Mouse (Mus musculus): Measurements from ENCODE around the gene Aldh3b3. TPM values are rescaled to one million over a fixed set of nuclear protein-coding genes. Genes with fewer than 3 reads are reported as not detected.

Aldh3b3 gene
- total RNA-seq, 2 experiments from 2014 or later, result 0.60 to 1.1 TPM

GRCm38 (mm10) chr19:3997231-3997630 lies 38.8 kb downstream of the Aldh3b3 start:
- no peak for DNase-seq (ENCODE audit: low spot score)

GRCm38 (mm10) chr19:3998335-3998734 lies 39.9 kb downstream of the Aldh3b3 start:
- no peak for DNase-seq (ENCODE audit: low spot score)
- intact Hi-C loops (cut with DNase I), result no loop called here

More at GRCm38 (mm10) chr19:3997231-3997630, 38.8 kb downstream of the Aldh3b3 start:
- intact Hi-C loops (cut with DNase I), result no loop called here

GRCm38 (mm10) chr19:3999121-3999730 lies 40.8 kb downstream of the Aldh3b3 start:
- intact Hi-C loops (cut with DNase I), result no loop called here
- DNase-seq (ENCODE audit: low spot score), result no peak

GRCm38 (mm10) chr19:4000119-4000900 lies 41.9 kb downstream of the Aldh3b3 start, which contains the start of the genes Nudt8 and Gm49405:
TSS of gene Nudt8 (plus strand) at chr19:4000580.
TSS of gene Gm49405 (plus strand) at chr19:4000626.
- intact Hi-C loops (cut with DNase I), result loop anchor here (1.0 kb wide), 1 partner anchor 12 kb away; the partner anchor contains the start of gene Ndufv1
- peak; percentile 96 for DNase-seq (ENCODE audit: low spot score)

- intact Hi-C loops (cut with DNase I), result loop anchor here (1.0 kb wide), 1 partner anchor 11 kb away; the partner anchor contains the start of gene Ndufv1
- no peak for DNase-seq (ENCODE audit: low spot score)
These were observed 42.6 kb downstream of the Aldh3b3 start for GRCm38 (mm10) chr19:4000949-4001525.

- intact Hi-C loops (cut with DNase I), result no loop called here
- DNase-seq (ENCODE audit: low spot score), result no peak
These were observed 43.3 kb downstream of the Aldh3b3 start for GRCm38 (mm10) chr19:4001752-4002151.

GRCm38 (mm10) chr19:4003112-4003511 lies 44.7 kb downstream of the Aldh3b3 start, which contains the start of gene Doc2g:
TSS of gene Doc2g (plus strand) at chr19:4003313.
- intact Hi-C loops (cut with DNase I), result no loop called here
- DNase-seq (ENCODE audit: low spot score), result no peak

GRCm38 (mm10) chr19:4003641-4004040 lies 45.2 kb downstream of the Aldh3b3 start:
- intact Hi-C loops (cut with DNase I), result no loop called here
- DNase-seq (ENCODE audit: low spot score), result no peak

GRCm38 (mm10) chr19:4004331-4004730 lies 45.9 kb downstream of the Aldh3b3 start:
- intact Hi-C loops (cut with DNase I), result no loop called here
- no peak for DNase-seq (ENCODE audit: low spot score)

GRCm38 (mm10) chr19:4005091-4005490 lies 46.6 kb downstream of the Aldh3b3 start:
- DNase-seq (ENCODE audit: low spot score), result no peak
- intact Hi-C loops (cut with DNase I), result no loop called here

GRCm38 (mm10) chr19:4005971-4006370 lies 47.5 kb downstream of the Aldh3b3 start:
- intact Hi-C loops (cut with DNase I), result no loop called here
- no peak for DNase-seq (ENCODE audit: low spot score)

- no peak for DNase-seq (ENCODE audit: low spot score)
- intact Hi-C loops (cut with DNase I), result no loop called here
These were observed 52.6 kb downstream of the Aldh3b3 start for GRCm38 (mm10) chr19:4011086-4011485.

GRCm38 (mm10) chr19:4012432-4013022 lies 54.1 kb downstream of the Aldh3b3 start, which contains the start of gene Ndufv1:
TSS of gene Ndufv1 (minus strand) at chr19:4012806.
- DNase-seq (ENCODE audit: low spot score), result peak; percentile 96
- intact Hi-C loops (cut with DNase I), result loop anchor here (1.0 kb wide), 2 partner anchors 12 to 66 kb away; partner anchors contain the start of genes Gm49405 and Nudt8

GRCm38 (mm10) chr19:4013066-4013465 lies 54.6 kb downstream of the Aldh3b3 start:
- intact Hi-C loops (cut with DNase I), result no loop called here
- no peak for DNase-seq (ENCODE audit: low spot score)

GRCm38 (mm10) chr19:4014802-4015201 lies 56.4 kb downstream of the Aldh3b3 start:
- DNase-seq (ENCODE audit: low spot score), result no peak
- intact Hi-C loops (cut with DNase I), result loop anchor here (5.0 kb wide), 1 partner anchor 212 kb away; no protein-coding TSS in a partner anchor

GRCm38 (mm10) chr19:4015635-4016034 lies 57.2 kb downstream of the Aldh3b3 start:
- intact Hi-C loops (cut with DNase I), result loop anchor here (5.0 kb wide), 1 partner anchor 212 kb away; no protein-coding TSS in a partner anchor
- no peak for DNase-seq (ENCODE audit: low spot score)

GRCm38 (mm10) chr19:4017921-4018587 lies 59.6 kb downstream of the Aldh3b3 start:
- intact Hi-C loops (cut with DNase I), result loop anchor here (5.0 kb wide), 1 partner anchor 209 kb away; no protein-coding TSS in a partner anchor
- no peak for DNase-seq (ENCODE audit: low spot score)

- peak; percentile 71 for DNase-seq (ENCODE audit: low spot score)
- intact Hi-C loops (cut with DNase I), result loop anchor here (1.0 to 5.0 kb wide), 2 partner anchors 29 to 208 kb away; no protein-coding TSS in a partner anchor
These were observed 60.5 kb downstream of the Aldh3b3 start for GRCm38 (mm10) chr19:4018743-4019583.
